Comparison of ENCODE assay signal across 20 mouse cellular contexts in genomic region chr1:78907591-78907990, GRCm38 (mm10).
DNase-seq lines count a peak whose midpoint lies in the region; ATAC-seq and TF ChIP-seq lines count a peak whose summit lies in the region.
"Had no signal": no experiment of that assay in that cellular context is flagged by ENCODE, and none has a peak within 500 bp of the region (broad histone marks: within the 10 kb centered on the region; RNA-seq: fewer than 3 reads in every experiment).

No protein-coding gene starts in this region.

- DNase-seq in adrenal gland, postnatal 14 days = peak; percentile 9
- no peak for DNase-seq in adrenal gland, postnatal 25 days
- no peak for DNase-seq in kidney, postnatal 0 days (ENCODE audit: low spot score)
- DNase-seq in kidney, adult 9 months = no peak
- no peak for DNase-seq in Patski (ENCODE audit: low read depth, low spot score)
- peak; percentile 63 for DNase-seq in embryonic facial prominence, embryonic 14.5 days (ENCODE audit: low spot score)
- no peak for DNase-seq in thymus, postnatal 14 days
- DNase-seq: cerebellum, adult 8-10 months; gastrocnemius, postnatal 14 days; heart, adult 18-20 months; liver, embryonic 13.5 days; lung, postnatal 4 days; right cerebral cortex, postnatal 25 days; spleen, adult 18-20 months had no signal

- H3K36me3 ChIP-seq in kidney, postnatal 0 days (ENCODE audit: insufficient read depth, low read length) = no peaks in the 10 kb centered on the region
- H3K36me3 ChIP-seq in embryonic facial prominence, embryonic 14.5 days (ENCODE audit: control insufficient read depth, insufficient read depth, low read length) = no peaks in the 10 kb centered on the region
- no peaks in the 10 kb centered on the region for H3K36me3 ChIP-seq in intestine, embryonic 16.5 days (ENCODE audit: control insufficient read depth, insufficient read depth, low read length)
- H3K36me3 ChIP-seq: hindbrain, embryonic 13.5 days; limb, embryonic 13.5 days; liver, embryonic 13.5 days; midbrain, embryonic 15.5 days; neural tube, embryonic 12.5 days had no signal

- in situ Hi-C loops in Patski (cut with MboI; ENCODE audit: low pct_unique_long_range_greater_than_20kb) = no loop called here

- no peak for TF ChIP-seq CTCF in kidney, postnatal 0 days (IDR thresholded peaks at IDR 0.05; ENCODE audit: low read depth)
- no peak for TF ChIP-seq CTCF in Patski (IDR thresholded peaks at IDR 0.05)

- 0 out of 2 replicates have a peak overlapping the region, but pooled peaks have one; percentile 0 for H3K27ac ChIP-seq in kidney, postnatal 0 days
- H3K27ac ChIP-seq in embryonic facial prominence, embryonic 14.5 days (replicated peaks; ENCODE audit: low read depth, low read length) = 0 out of 2 replicates have a peak overlapping the region, but pooled peaks have one; percentile 8
- no peak overlapping the region for H3K27ac ChIP-seq in intestine, embryonic 16.5 days (ENCODE audit: low read length)
- H3K27ac ChIP-seq: hindbrain, embryonic 13.5 days; limb, embryonic 13.5 days; liver, embryonic 13.5 days; midbrain, embryonic 15.5 days; neural tube, embryonic 12.5 days had no signal

- WGBS in kidney, postnatal 0 days = 31% methylated on average over 1 of the region's 1 CpGs
- 59% methylated on average over 1 of the region's 1 CpGs for WGBS in embryonic facial prominence, embryonic 14.5 days
- WGBS in intestine, embryonic 16.5 days = 67% methylated on average over 1 of the region's 1 CpGs

- no peak overlapping the region for H3K9ac ChIP-seq in kidney, postnatal 0 days (ENCODE audit: low read depth, low read length)
- H3K9ac ChIP-seq in embryonic facial prominence, embryonic 14.5 days (ENCODE audit: low read depth, low read length) = no peak overlapping the region
- H3K9ac ChIP-seq in intestine, embryonic 16.5 days (ENCODE audit: low read depth, low read length) = no peak overlapping the region
- H3K9ac ChIP-seq: hindbrain, embryonic 13.5 days; limb, embryonic 13.5 days; liver, embryonic 13.5 days; midbrain, embryonic 15.5 days; neural tube, embryonic 12.5 days had no signal

- no peak overlapping the region for H3K4me3 ChIP-seq in kidney, postnatal 0 days (replicated peaks; ENCODE audit: low read depth, low read length)
- no peak overlapping the region for H3K4me3 ChIP-seq in embryonic facial prominence, embryonic 14.5 days (ENCODE audit: low read depth, low read length)
- H3K4me3 ChIP-seq in intestine, embryonic 16.5 days (ENCODE audit: low read length) = no peak overlapping the region
- H3K4me3 ChIP-seq: hindbrain, embryonic 13.5 days; limb, embryonic 13.5 days; liver, embryonic 13.5 days; midbrain, embryonic 15.5 days; neural tube, embryonic 12.5 days had no signal

- ATAC-seq in kidney, postnatal 0 days (replicated peaks; ENCODE audit: low FRiP score, low read depth) = no peak; the same call in 1 of the 2 replicates
- peak; percentile 17 for ATAC-seq in Patski
- ATAC-seq in embryonic facial prominence, embryonic 14.5 days (ENCODE audit: low read depth) = peak; percentile 60; the same call in 1 of the 2 replicates
- no peak for ATAC-seq in intestine, embryonic 16.5 days
- ATAC-seq: forebrain, embryonic 14.5 days had no signal

- POLR2A ChIA-PET in Patski (lab: Charles Lee) = no interaction called here

- H3K9me3 ChIP-seq in kidney, postnatal 0 days (replicated peaks; ENCODE audit: low read length) = no peaks in the 10 kb centered on the region
- H3K9me3 ChIP-seq in embryonic facial prominence, embryonic 14.5 days (ENCODE audit: control insufficient read depth, low read length) = no peaks in the 10 kb centered on the region
- no peaks in the 10 kb centered on the region for H3K9me3 ChIP-seq in intestine, embryonic 16.5 days (ENCODE audit: control insufficient read depth, low read length)
- H3K9me3 ChIP-seq: hindbrain, embryonic 13.5 days; limb, embryonic 13.5 days; liver, embryonic 13.5 days; midbrain, embryonic 15.5 days; neural tube, embryonic 12.5 days had no signal

- no peaks in the 10 kb centered on the region for H3K4me1 ChIP-seq in kidney, postnatal 0 days (replicated peaks; ENCODE audit: insufficient read depth, low read length)
- peaks cover 8% of the 10 kb centered on the region for H3K4me1 ChIP-seq in embryonic facial prominence, embryonic 14.5 days (ENCODE audit: control insufficient read depth, insufficient read depth, low read length)
- no peaks in the 10 kb centered on the region for H3K4me1 ChIP-seq in intestine, embryonic 16.5 days (ENCODE audit: control insufficient read depth, insufficient read depth, low read length)
- H3K4me1 ChIP-seq: hindbrain, embryonic 13.5 days; liver, embryonic 13.5 days; neural tube, embryonic 12.5 days had no signal

- CTCF ChIA-PET in Patski (lab: Charles Lee) = interaction anchor here (0.9 to 2.7 kb wide), 8 partner anchors 9 to 183 kb away, joined by 3 to 10 read pairs (median 4); no protein-coding TSS in a partner anchor

- H3K27me3 ChIP-seq in kidney, postnatal 0 days (ENCODE audit: insufficient read depth, low read length) = no peaks in the 10 kb centered on the region
- H3K27me3 ChIP-seq in Patski = no peaks in the 10 kb centered on the region
- H3K27me3 ChIP-seq in embryonic facial prominence, embryonic 14.5 days (replicated peaks; ENCODE audit: control insufficient read depth, insufficient read depth, low read length) = no peaks in the 10 kb centered on the region
- H3K27me3 ChIP-seq in intestine, embryonic 16.5 days (replicated peaks; ENCODE audit: control insufficient read depth, insufficient read depth, low read length) = no peaks in the 10 kb centered on the region
- H3K27me3 ChIP-seq: hindbrain, embryonic 13.5 days; limb, embryonic 13.5 days; liver, embryonic 13.5 days; midbrain, embryonic 15.5 days; neural tube, embryonic 12.5 days had no signal

- no peak overlapping the region for H3K4me2 ChIP-seq in kidney, postnatal 0 days (ENCODE audit: low read length)
- H3K4me2 ChIP-seq in embryonic facial prominence, embryonic 14.5 days (ENCODE audit: low read depth, low read length) = no peak overlapping the region
- H3K4me2 ChIP-seq in intestine, embryonic 16.5 days (ENCODE audit: low read depth, low read length) = no peak overlapping the region
- H3K4me2 ChIP-seq: hindbrain, embryonic 13.5 days; limb, embryonic 13.5 days; liver, embryonic 13.5 days; midbrain, embryonic 15.5 days; neural tube, embryonic 12.5 days had no signal

Comparison
In these comparisons a context has a peak if more than half of its experiments do, and no peak if none do; other contexts are left out.
1. DNase-seq: peak in adrenal gland, postnatal 14 days (single experiment) and embryonic facial prominence, embryonic 14.5 days (single experiment); none in adrenal gland, postnatal 25 days (single experiment), kidney, postnatal 0 days (single experiment), kidney, adult 9 months (single experiment), Patski (single experiment) and thymus, postnatal 14 days (single experiment).
2. ATAC-seq: peak in Patski (single experiment) and embryonic facial prominence, embryonic 14.5 days (single experiment); none in kidney, postnatal 0 days (single experiment) and intestine, embryonic 16.5 days (single experiment).